Mouse (Mus musculus): ENCODE results near the gene Tnfsf9.

Gene Tnfsf9

GRCm38 (mm10) chr17:57105181-57106034, at the start of gene Tnfsf9:
Tnfsf9 (plus strand) TSS chr17:57105325.
- peak; percentile 66 for DNase-seq (ENCODE audit: low read depth, low spot score)

GRCm38 (mm10) chr17:57056246-57056645, 48.9 kb upstream of the Tnfsf9 start:
- no peak for DNase-seq (ENCODE audit: low read depth, low spot score)

- DNase-seq (ENCODE audit: low read depth, low spot score) = no peak
Measured at GRCm38 (mm10) chr17:57058891-57059485, 46.1 kb upstream of the Tnfsf9 start, which contains the start of gene Crb3. Crb3 (plus strand) TSS chr17:57059105.

- DNase-seq (ENCODE audit: low read depth, low spot score) = peak; percentile 84
Measured at GRCm38 (mm10) chr17:57059486-57059977, 45.6 kb upstream of the Tnfsf9 start, which contains the start of gene Slc25a23. Slc25a23 (minus strand) TSS chr17:57059863.

GRCm38 (mm10) chr17:57060231-57060801, 44.8 kb upstream of the Tnfsf9 start:
- peak; percentile 95 for DNase-seq (ENCODE audit: low read depth, low spot score)

- no peak for DNase-seq (ENCODE audit: low read depth, low spot score)
Measured at GRCm38 (mm10) chr17:57061069-57061468, 44.1 kb upstream of the Tnfsf9 start.

- DNase-seq (ENCODE audit: low read depth, low spot score) = no peak
Measured at GRCm38 (mm10) chr17:57062011-57062521, 43.1 kb upstream of the Tnfsf9 start.

GRCm38 (mm10) chr17:57062548-57062947, 42.6 kb upstream of the Tnfsf9 start:
- DNase-seq (ENCODE audit: low read depth, low spot score) = no peak

- no peak for DNase-seq (ENCODE audit: low read depth, low spot score)
Measured at GRCm38 (mm10) chr17:57063031-57063430, 42.1 kb upstream of the Tnfsf9 start.

- DNase-seq (ENCODE audit: low read depth, low spot score) = no peak
Measured at GRCm38 (mm10) chr17:57066908-57067307, 38.2 kb upstream of the Tnfsf9 start.

GRCm38 (mm10) chr17:57070272-57070671, 34.9 kb upstream of the Tnfsf9 start:
- DNase-seq (ENCODE audit: low read depth, low spot score) = no peak

- peak; percentile 63 for DNase-seq (ENCODE audit: low read depth, low spot score)
Measured at GRCm38 (mm10) chr17:57070699-57071098, 34.4 kb upstream of the Tnfsf9 start.

GRCm38 (mm10) chr17:57076916-57077315, 28.2 kb upstream of the Tnfsf9 start:
- DNase-seq (ENCODE audit: low read depth, low spot score) = no peak

- DNase-seq (ENCODE audit: low read depth, low spot score) = no peak
Measured at GRCm38 (mm10) chr17:57078336-57078735, 26.8 kb upstream of the Tnfsf9 start, which contains the start of gene Dennd1c. Dennd1c (minus strand) TSS chr17:57078514.

GRCm38 (mm10) chr17:57079919-57080318, 25.2 kb upstream of the Tnfsf9 start:
- DNase-seq (ENCODE audit: low read depth, low spot score) = no peak

- DNase-seq (ENCODE audit: low read depth, low spot score) = no peak
Measured at GRCm38 (mm10) chr17:57081234-57081842, 23.8 kb upstream of the Tnfsf9 start.

GRCm38 (mm10) chr17:57082481-57082880, 22.6 kb upstream of the Tnfsf9 start:
- DNase-seq (ENCODE audit: low read depth, low spot score) = no peak

- no peak for DNase-seq (ENCODE audit: low read depth, low spot score)
Measured at GRCm38 (mm10) chr17:57085970-57086757, 19.0 kb upstream of the Tnfsf9 start.

GRCm38 (mm10) chr17:57087049-57087832, 17.9 kb upstream of the Tnfsf9 start, which contains the start of gene Tubb4a:
Tubb4a (minus strand) TSS chr17:57087782.
- DNase-seq (ENCODE audit: low read depth, low spot score) = peak; percentile 66

- DNase-seq (ENCODE audit: low read depth, low spot score) = no peak
Measured at GRCm38 (mm10) chr17:57094222-57094621, 10.9 kb upstream of the Tnfsf9 start.
